Mouse (Mus musculus): Measurements from ENCODE around the gene Mgat2.

GRCm38 (mm10) chr12:69139201-69139600 is 44.8 kb upstream of the Mgat2 start:
- TF ChIP-seq CTCF (IDR thresholded peaks at IDR 0.05; ENCODE audit: low read depth, low read length) (no peak), POLR2A (IDR thresholded peaks at IDR 0.05; ENCODE audit: insufficient read depth, low read length) (no peak)
